Mouse (Mus musculus) olfactory bulb, adult 2 months (tissue): Measurements from ENCODE around the gene Trim80.

Experiments
- CTCF ChIP-seq: fragments of 200-500 bp; IDR thresholded peaks from 2 replicates; pipeline ENCODE4 v1.5.1; 2012; ENCODE audit warnings: low read depth, mild to moderate bottlenecking, low read length, moderate library complexity; ENCODE audit not compliant: insufficient read depth
- POLR2A ChIP-seq: fragments of 200-500 bp; IDR thresholded peaks from 2 replicates; pipeline ENCODE4 v1.6.1; 2012; ENCODE audit warnings: mild to moderate bottlenecking, low read depth, low read length, moderate library complexity; ENCODE audit not compliant: insufficient read depth

DNA sequence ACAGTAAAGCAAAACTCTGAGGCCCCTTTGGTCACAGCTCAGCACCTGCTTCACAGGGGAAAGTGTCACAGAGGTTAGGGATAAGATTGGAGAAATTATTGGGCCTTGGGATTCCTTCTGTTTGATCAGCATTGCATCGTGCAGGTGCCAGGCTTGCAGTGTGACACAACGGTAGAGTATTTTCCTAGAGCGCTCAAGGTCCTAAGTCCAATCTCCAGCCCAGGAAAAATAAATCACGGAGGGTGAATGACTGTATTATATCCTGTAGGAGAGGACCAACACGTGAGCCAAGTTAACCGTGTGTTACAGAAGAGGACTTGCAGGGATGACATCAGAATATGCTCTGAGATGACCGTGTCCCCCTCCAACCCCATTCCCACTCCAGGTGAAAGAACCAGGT is 9.8 kb downstream of the Trim80 start:
- TF ChIP-seq POLR2A: no peak
- TF ChIP-seq CTCF: no peak
